Mouse (Mus musculus): ENCODE measurements around the gene Col13a1.

Col13a1 gene

DNA sequence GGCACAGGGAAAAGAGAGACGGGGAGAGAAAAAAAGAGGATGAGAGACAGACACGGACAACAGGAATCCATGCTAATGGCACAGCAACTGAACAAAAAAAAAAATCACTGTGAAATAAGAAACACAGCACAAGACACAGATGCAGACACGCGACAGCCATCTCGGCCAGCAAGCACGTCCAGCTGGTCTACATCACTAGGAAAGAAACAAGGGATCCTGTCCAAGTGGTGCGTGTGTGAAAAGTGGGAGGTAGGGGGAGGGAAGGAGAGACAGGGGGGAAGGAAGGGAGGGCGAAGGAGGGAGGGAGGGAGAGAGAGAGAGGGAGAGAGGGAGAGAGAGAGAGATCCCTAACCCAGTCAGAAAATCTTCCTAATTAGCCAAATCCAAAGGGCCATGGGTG, 73.6 kb downstream of the Col13a1 start:
- in situ Hi-C loops (cut with MboI, MseI) = no loop called here

DNA sequence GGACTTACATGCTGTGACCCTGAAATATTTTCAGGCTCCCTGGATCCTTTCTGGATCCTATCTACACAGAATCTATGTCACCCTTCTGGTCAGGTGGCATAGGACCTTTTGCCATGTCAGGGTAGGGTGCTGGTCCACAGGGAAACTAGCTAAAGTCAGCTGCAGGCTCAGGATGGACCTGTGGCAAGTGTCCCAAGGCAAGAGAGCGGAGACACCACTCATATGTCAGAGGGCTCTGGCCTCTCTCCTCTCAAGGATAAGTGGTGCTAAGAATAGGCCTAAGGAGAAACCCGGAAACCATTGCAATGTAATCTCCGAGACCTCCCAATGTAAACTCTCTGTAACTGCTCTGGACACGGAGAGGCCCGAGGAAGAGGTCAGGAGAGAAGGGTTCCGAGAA, 80.8 kb downstream of the Col13a1 start:
- in situ Hi-C loops (cut with MboI, MseI) = no loop called here

DNA sequence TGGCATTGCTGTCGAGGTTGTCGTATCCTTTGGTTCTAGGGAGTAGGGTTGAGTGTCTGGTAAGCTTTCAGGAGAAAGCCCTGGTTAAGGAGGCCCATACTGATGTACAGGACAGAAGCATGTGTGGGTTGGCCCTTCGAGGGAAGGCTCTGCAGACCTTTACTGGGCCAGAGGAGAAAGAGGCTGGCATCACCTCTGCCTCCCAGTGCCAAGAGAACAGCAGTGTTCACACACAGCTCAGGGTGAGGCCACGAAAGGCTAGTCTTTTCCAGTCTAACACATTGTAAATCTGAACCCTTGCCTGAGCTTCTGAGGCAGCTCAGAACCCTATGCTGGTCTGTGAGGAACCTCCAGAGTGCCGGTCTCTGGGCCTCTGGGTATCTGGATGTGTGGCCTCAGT, 84.3 kb downstream of the Col13a1 start:
- in situ Hi-C loops (cut with MboI, MseI) = no loop called here

DNA sequence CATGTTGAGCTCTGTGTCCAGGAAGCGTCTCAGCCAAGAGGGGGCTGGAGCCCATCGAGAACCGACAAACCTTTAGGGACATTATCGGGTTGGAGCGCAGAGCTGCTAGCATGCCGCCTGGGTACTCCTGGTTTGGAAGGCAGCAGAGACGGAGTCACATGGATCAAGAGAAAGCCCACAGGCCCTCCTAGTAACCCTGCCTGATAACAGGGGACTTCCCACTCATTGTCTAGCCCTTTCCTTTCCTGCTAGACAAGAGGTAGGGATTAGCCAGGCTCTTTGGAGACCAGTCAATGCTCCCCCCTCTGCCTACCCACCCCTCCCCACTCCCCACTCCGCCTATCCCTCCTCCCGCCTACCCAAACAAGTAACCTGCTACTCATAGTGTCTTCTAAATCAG, 87.8 kb downstream of the Col13a1 start:
- in situ Hi-C loops (cut with MboI, MseI) = no loop called here

DNA sequence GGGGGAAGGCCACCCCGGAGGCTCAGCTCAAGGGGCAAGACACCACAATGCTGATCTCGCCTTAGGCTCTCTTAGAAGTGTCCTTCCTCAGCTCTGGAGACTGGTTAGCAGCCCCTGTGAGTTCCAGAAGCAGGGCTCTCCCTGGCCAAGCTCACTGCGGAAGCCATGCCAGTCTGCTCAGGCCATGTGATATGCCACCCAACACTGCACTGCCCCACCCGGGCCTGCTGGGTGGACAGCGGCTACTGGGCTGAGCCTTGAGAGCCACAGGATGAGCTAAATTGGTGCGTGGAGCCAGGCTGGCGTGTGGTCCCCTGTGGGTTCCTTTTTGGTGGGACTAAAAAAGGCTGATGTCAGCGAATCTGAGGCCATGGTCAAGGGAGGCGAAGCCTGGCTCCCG, 88.6 kb downstream of the Col13a1 start:
- in situ Hi-C loops (cut with MboI, MseI) = no loop called here

DNA sequence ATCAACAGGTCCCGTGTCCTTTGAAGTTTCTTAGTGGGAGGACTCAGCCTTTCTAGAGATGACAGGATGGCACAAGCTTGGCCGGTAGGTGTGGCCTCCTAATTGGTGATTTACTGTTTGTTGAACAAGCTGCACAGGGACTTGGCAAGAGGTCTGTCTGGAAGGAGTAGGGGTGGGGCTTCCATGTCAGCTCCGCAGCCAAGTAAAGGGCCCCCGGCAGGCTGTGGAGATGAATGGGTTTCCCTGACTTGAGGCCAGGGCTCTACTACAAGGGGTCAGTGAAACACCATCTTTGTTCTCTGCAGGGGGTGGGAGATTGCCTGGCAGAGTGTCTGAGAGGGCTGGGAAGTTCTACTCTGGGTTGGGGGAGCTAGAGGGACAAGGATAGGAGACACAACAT, 99.5 kb downstream of the Col13a1 start:
- in situ Hi-C loops (cut with MboI, MseI) = loop anchor here (5.0 kb wide), 1 partner anchor 223 kb away; no protein-coding TSS in a partner anchor

DNA sequence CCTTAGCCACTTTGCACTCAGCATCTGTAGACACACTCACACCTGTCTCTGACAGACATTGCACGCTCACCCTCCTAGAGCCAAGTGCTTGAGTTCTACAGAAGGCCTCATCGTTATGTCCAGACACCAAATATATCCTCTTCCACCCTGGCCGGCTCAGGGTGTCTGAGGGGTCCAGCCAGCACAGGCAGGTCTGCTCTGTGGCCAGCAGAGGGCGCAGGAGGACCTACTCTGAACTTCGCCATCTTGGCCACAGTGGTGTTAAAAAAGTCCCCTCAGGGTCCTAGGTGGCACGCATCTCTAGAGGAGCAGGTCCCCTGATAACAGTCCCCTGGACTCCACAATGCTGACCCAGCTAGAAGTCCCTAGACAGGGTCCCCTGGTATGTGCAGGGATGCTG, 101.1 kb downstream of the Col13a1 start:
- in situ Hi-C loops (cut with MboI, MseI) = loop anchor here (5.0 kb wide), 1 partner anchor 225 kb away; no protein-coding TSS in a partner anchor

DNA sequence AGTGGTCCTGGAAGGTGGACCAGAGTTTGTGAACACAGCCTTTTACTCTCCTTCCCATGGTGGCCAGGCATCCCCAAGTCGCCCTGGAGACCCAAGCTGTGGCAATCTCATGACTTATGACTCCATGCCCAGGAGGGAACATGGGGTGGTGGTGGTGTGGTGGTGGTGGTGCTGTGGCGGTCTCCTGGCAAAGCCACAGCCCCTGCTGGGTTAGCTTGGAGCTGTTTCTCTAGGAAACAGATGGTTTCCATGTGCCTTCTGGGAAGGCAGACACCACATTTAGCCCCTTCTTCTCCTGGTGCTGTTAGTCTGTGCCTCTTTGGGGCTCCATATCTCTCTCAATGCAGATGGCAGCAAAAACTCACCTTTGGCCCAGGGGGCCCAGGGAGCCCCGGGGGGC, 109.1 kb downstream of the Col13a1 start:
- in situ Hi-C loops (cut with MboI, MseI) = loop anchor here (5.0 kb wide), 1 partner anchor 102 kb away; no protein-coding TSS in a partner anchor

DNA sequence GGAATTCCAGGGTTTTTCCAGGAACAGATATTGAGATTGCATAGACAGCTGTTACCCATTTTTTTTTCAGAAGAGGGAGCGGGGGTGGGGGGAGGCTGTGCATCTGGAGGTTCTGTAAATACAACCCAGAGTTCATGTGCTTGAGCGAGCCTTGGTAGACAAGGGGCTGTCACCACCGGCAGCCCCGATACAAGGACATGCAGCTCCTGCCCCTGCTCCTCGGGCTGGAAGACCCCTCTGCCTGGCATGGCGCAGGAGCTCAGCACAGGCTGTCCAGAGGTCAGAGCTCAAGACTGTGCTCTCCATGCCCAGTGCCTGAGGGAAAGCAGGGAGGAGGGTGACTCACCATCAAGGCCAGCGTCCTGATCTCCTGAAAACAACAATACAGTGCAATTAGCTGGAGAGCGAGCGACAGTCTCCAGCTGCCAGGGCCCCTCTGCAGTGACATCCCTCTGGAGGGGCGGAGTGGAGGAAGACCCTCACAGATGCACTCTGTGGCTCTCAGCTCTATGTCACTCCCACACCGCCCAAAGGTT, 112.8 kb downstream of the Col13a1 start:
- in situ Hi-C loops (cut with MboI, MseI) = loop anchor here (5.0 kb wide), 1 partner anchor 99 kb away; no protein-coding TSS in a partner anchor

DNA sequence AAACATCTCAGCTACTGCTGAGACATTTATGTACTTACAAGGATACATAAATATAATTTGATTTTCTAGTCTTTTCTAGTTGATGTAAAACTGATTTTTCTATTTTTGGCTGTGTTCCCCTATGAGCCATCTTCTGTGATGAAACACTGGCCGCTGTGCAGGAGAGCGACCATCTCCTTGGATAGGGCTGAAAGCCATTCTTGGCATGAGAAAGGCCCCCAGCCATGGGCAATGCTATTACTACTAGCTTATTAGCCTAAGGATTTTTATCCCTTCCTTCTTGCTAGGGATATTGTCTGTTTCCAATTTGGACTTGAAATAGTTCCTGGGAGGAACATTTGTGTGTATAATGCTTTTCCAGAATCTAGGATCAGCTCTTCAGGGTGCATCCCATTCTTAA, 119.5 kb downstream of the Col13a1 start:
- in situ Hi-C loops (cut with MboI, MseI) = no loop called here

DNA sequence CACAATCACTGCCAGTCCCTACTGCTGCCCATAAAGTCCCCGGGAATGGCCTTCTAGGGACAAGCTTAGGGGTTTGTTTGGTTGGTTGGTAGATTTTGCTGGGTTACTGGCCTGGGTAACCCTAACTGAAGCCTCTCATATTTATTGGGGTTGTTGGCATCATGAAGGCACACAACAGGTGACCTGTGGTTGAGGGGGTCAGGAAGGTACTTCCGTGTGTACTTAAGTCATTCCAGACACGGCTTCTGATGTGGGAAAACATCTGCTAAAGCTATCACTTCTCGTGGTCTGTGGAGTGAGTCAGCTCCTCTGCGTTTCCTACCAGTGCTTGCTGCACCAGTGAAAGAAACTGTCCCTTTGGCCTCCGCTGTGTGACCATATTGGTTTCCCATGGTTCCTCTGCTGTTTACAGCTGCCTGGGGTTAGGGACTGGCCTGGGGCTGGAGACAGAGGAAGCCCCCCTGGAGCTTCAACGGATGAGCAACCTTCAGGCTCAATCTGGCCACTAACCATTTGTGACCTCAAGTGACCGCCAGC, 123.7 kb downstream of the Col13a1 start:
- in situ Hi-C loops (cut with MboI, MseI) = no loop called here

DNA sequence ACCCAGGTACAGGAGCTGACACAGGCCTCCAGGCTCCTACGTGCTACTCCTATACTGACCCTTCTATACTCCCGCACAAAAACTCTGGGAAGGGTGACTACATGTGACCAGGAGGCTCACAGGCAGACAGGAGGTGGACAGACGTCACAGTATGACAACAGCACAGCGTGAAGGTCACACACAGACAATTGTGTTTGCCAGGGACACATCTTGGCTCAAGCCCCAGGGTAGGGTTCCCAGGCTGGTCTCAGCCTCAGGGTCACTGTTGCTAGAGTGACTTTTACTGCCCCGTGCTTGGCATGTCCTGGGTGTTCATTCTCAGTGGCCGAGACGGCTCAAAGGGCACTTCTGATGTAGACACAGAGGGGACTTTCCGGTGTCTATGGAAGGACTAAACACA, 126.1 kb downstream of the Col13a1 start:
- in situ Hi-C loops (cut with MboI, MseI) = no loop called here

DNA sequence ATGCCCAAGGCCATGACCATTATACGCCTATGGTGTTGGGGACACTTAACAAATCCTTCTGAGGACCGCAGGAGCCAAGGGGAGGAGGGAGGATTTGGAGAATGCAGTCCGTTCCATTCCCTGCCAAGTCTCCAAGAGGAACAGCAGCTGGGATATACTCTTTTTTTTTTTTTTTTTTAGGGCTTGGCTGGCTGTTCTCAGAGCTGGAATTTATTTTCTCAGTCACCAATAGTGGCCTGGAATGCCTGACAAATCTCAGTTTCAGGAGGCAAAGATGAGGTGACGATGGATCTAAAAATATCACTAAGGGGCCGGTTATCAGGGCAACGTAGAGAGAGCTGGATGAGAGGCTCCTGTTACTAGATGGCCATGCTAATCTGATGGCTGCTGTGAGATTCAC, 130.4 kb downstream of the Col13a1 start:
- in situ Hi-C loops (cut with MboI, MseI) = loop anchor here (10.0 kb wide), 1 partner anchor 516 kb away; no protein-coding TSS in a partner anchor

DNA sequence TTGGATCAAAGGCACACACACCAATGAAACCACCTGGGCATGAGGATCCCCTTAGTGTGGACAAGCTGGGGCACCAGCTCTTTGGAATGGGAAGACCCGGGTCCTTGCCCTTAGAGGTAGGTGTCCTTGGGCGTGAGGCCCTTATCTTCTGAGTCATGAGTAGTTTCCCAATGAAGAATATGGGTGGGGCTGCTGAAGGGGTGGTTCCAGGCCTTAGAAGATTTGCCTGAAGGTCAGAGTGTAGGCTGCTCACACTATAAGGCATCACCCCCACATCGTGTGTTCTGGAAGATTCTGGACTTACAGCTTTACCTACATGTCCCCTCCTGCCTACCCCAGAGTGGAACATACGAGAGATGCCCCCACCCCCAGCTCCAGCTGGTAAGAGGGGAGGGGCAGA, 133.4 kb downstream of the Col13a1 start:
- in situ Hi-C loops (cut with MboI, MseI) = loop anchor here (10.0 kb wide), 1 partner anchor 519 kb away; no protein-coding TSS in a partner anchor

DNA sequence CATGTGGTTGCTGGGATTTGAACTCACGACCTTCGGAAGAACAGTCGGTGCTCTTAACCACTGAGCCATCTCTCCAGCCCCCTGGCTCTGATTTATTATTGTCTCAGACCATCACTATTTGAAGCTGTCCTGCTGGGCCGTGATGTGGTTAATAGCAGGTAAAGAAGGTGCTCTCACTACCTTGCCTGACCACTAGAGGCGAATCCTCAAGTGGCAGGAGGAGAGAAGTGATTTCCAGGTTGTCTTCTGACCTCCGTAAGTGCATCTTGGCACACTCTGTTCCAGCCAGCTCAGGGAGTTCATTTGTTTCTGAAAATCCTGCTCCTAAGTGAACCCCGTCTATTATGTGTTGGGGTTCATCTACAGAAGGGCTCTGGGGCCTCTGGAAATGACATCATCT, 134.4 kb downstream of the Col13a1 start:
- in situ Hi-C loops (cut with MboI, MseI) = loop anchor here (10.0 kb wide), 1 partner anchor 520 kb away; no protein-coding TSS in a partner anchor

DNA sequence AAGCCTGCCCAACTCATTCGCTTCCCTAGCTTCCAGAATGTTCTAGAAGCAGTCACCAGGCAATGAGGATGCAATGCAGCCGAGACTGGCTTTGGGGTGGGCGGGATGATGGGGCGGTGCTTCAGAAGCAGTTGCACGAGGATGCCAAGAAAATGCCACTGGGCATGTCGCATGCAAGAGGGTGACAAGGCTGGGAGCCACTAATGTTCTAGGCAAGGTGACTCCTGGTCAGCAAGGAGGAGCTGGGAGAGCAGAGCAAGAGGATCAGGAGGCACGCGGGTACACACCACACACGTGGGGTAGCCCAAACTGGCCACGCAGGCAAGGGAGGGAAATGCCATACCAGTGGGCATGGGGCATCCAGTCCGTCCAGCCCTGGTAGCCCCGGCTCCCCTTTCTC, 136.6 kb downstream of the Col13a1 start:
- in situ Hi-C loops (cut with MboI, MseI) = loop anchor here (10.0 kb wide), 1 partner anchor 523 kb away; no protein-coding TSS in a partner anchor

DNA sequence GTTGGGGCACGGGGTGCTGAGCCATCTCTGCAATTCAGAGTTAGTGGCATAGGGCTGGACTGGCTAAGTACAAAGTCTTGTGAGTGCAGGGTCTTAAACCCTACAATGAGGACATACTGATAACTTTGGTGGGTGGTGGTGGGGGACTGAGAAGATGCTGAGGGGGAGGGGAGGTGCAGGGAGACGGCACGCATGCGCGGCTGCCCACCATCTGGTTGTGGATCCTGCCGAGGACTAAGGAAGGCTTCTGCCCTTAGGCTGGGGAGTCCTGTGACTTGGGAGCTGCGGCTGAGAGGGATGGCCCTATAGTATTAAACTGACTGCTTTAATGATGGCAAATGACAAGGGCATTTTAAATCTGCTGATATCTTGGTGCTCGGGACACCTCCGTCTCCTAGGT, 139.6 kb downstream of the Col13a1 start:
- in situ Hi-C loops (cut with MboI, MseI) = no loop called here

DNA sequence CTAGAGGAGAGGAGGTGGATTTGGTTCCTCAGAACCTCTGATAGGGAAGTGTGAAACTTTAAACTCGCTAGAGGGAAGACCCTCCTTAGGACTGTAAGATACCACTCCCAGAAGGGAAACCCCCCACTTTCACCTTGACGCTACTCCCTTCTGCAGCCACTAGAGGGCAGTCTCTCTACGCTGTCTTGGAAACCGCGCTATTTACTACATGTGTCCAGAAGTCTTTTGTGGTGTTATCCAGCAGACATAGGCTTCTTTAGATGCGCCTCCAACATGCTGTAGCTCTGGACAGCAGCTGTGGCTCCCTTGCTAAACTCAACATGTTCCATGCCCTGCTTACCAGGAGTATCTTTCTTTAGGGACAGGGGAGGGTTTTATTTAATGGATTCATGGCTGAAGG, 140.1 kb downstream of the Col13a1 start:
- in situ Hi-C loops (cut with MboI, MseI) = no loop called here

DNA sequence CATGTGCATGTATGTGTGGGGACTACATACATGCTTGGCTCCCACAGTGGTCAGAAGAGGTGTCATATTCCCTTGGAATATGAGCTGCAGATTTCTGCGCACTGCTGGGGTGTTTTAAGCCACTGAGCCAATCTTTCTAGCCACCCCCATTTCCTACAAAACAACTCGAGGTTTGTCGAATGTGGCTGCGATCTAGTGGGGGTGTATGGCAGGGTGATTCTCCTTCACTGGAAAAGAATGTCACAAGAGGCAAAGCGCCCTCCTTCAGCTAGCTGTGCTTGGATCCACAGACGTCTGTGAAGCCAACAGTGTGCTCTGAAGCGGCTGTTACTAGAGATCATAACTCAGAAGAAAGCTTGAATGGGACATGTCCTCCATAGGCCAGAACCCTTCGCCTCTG, 141.6 kb downstream of the Col13a1 start:
- in situ Hi-C loops (cut with MboI, MseI) = no loop called here

DNA sequence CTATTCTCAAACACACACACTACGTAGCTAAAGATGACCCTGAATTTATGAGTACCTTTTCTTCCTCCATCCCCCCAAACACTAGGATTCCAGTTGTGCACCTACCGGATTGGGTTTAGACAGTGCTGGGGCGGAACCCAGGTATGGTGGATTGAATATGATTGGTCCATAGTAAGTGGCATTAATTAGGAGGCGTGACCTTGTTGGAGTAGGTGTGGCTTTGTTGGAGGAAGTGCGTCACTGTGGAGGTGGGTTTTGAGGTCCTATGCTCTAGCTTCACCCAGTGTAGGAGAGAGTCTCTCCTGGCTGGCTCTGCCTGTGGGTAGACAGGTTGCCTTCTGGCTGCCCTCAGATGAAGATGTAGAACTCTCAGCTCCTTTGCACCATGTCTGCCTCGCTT, 144.6 kb downstream of the Col13a1 start:
- in situ Hi-C loops (cut with MboI, MseI) = no loop called here

DNA sequence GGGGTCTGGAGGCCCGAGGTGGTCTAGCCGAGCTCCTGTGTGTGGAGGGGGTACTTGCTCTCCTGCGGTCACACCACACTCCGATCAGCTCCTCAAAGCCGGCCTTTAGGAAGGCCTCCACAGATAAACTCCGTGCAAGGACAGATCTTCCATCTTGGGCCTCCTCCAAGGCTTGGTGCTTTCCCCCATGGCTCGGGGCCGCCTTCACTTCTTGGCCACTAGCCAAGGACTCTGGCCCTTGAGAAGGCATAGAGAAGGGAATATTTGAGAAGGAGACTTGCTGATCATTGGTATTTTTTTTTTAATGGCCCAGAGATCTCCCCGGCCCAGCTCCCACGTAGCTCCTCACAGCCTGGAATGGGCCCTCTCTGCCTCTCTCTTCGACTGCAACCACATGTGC, 146.2 kb downstream of the Col13a1 start:
- in situ Hi-C loops (cut with MboI, MseI) = no loop called here

DNA sequence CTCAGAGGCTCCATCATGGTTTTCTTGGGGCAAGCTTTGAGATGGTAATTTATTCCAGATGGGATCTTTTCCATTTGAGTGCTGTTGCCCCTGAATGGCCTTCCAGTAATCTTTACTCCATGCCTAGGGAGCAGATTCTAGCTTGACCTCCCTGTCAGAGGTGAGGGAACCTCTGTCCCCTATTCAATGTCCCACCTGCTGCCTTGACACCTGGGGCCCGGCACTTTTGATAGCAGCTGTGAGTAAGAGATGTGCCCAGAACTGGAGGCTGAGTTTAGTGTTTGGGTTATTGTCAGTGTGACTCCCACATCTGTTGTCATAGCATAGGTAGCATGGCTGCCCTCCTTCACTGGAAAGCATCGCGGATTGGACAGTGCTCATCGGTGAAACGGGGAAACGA, 147.2 kb downstream of the Col13a1 start:
- in situ Hi-C loops (cut with MboI, MseI) = no loop called here

DNA sequence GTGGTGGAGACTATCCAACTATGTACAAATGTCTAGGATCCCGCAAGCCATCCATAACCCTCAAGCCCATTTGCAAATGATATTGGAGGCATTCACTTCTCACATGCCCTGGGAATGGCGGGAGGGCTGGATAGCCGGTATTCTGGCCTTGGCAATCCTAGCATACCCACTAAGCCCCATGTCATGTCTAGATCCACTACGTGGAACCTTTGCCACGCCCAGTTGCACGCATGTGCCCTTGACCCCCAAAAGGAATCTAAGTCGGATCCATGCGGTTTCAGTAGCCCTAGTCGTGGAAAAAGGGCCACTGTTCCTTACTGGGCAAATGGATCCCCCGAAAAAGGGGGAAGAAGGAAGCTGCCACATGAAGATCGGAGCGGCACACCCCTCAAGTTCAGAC, 147.7 kb downstream of the Col13a1 start:
- in situ Hi-C loops (cut with MboI, MseI) = no loop called here

DNA sequence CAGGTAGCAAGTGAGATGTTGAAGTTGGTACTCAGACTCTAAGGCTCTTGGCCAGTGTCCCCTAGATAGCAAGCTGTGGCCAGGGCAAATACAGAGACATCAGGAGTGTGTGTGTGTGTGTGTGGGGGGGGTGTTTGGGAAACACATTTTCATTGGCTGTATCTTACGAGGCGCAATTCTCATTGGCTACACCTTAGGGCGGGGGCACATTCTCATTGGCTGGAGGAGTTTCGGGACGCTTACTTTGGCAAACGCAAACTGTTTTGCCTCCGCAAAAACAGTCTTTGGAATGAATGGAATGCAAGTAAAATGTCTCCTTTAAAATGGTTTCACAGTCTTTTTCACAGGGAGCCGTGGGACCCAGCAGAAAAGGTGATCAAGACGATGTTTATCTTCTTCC, 148.1 kb downstream of the Col13a1 start:
- in situ Hi-C loops (cut with MboI, MseI) = no loop called here

Data from T-helper 1 cell (primary cell).